Mouse (Mus musculus) midbrain, embryonic 12.5 days (tissue): Measurements from ENCODE around the gene Ccl7. TPM values are rescaled to one million over a fixed set of nuclear protein-coding genes. Genes with fewer than 3 reads are reported as not detected.

ENCODE experiments used
- ATAC-seq: fragments of 200-750 bp; cut with Nextera tagmentation; 2 replicates; pipeline ENCODE4 v1.8.0; 2017; ENCODE audit warnings: low read depth, moderate TSS enrichment, moderate library complexity; ENCODE audit not compliant: low FRiP score
- H3K27ac ChIP-seq: fragments of 300-500 bp; sonication (generic); replicated peaks from 2 replicates; pipeline ENCODE4 v1.5.1; 2016; ENCODE audit warnings: mild to moderate bottlenecking
- H3K27me3 ChIP-seq: fragments of 300-500 bp; sonication (generic); 2 replicates; pipeline ENCODE4 v1.6.1; 2016; ENCODE audit warnings: mild to moderate bottlenecking
- H3K36me3 ChIP-seq: fragments of 300-500 bp; sonication (generic); 2 replicates; pipeline ENCODE4 v1.6.1; 2016
- H3K4me1 ChIP-seq: fragments of 300-500 bp; sonication (generic); 2 replicates; pipeline ENCODE4 v1.6.1; 2016
- H3K4me2 ChIP-seq: fragments of 300-500 bp; sonication (generic); replicated peaks from 2 replicates; pipeline ENCODE4 v1.6.1; 2016; ENCODE audit warnings: mild to moderate bottlenecking, moderate library complexity
- H3K4me3 ChIP-seq: fragments of 300-500 bp; sonication (generic); 2 replicates; pipeline ENCODE4 v1.5.1; 2016; ENCODE audit warnings: mild to moderate bottlenecking
- H3K9ac ChIP-seq: fragments of 300-500 bp; sonication (generic); replicated peaks from 2 replicates; pipeline ENCODE4 v1.6.1; 2016; ENCODE audit warnings: mild to moderate bottlenecking, moderate library complexity
- H3K9me3 ChIP-seq: fragments of 300-500 bp; sonication (generic); 2 replicates; pipeline ENCODE4 v1.6.1; 2016; ENCODE audit warnings: mild to moderate bottlenecking
- WGBS: fragments of 180-500 bp; shearing (Covaris S2); methylation state at CpG from one replicate; pipeline ENCODE4 v1.1.7; 2016; 5-methylcytosine and 5-hydroxymethylcytosine counted together
- polyA plus RNA-seq: library from polyadenylated mRNA; unstranded; fragments of >200 nt; fragmentation: Nextera tagmentation; extraction: Ambion mirVana; gene quantifications from 2 replicates; pipeline ENCODE4 v1.2.1, GENCODE M21; 2016

Gene Ccl7
- polyA plus RNA-seq, 1 experiment from 2014 or later: 1.8 TPM

DNA sequence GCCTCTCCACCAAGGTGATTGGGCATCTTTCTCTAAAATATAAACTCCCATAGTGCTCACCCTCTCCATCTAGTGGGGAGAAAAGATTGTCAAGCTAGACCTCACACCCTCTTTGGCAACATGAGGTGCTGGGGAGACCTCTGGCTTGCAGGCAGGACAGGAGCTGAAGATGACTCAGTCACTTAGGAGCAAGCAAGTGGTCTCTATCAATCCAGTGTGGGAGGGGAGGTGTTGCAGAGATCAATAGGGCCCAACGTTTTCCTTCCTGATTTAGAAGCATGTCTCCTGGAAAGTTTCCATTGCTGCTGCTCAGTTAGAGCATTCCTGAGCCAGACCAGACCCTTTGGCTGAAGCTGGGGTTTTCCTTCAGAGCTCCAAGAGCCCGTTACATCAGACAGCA lies 7.0 kb upstream of the Ccl7 start, which contains the start of gene Gm17268:
TSS of gene Gm17268 (minus strand) at position 28 of the 400 bp plus-strand sequence.
- H3K27ac ChIP-seq: no peak within 1 kb of the TSS
- H3K9me3 ChIP-seq: no peaks in the 10 kb centered on the region
- H3K4me3 ChIP-seq: no peak within 1 kb of the TSS
- 59% methylated on average over 2 of the region's 2 CpGs for WGBS
- H3K9ac ChIP-seq: no peak within 1 kb of the TSS
- H3K4me2 ChIP-seq: no peak within 1 kb of the TSS
- H3K36me3 ChIP-seq: no peaks in the 10 kb centered on the region
- ATAC-seq: no peak
- no peaks in the 10 kb centered on the region for H3K27me3 ChIP-seq
- H3K4me1 ChIP-seq: no peaks in the 10 kb centered on the region

GRCm38 (mm10) chr11:82039132-82039660 lies 6.3 kb upstream of the Ccl7 start:
- H3K9ac ChIP-seq: no peak overlapping the region
- no peaks in the 10 kb centered on the region for H3K27me3 ChIP-seq
- no peak overlapping the region for H3K27ac ChIP-seq
- H3K4me1 ChIP-seq: no peaks in the 10 kb centered on the region
- no peaks in the 10 kb centered on the region for H3K9me3 ChIP-seq
- 77% methylated on average over 3 of the region's 3 CpGs for WGBS
- no peaks in the 10 kb centered on the region for H3K36me3 ChIP-seq
- H3K4me2 ChIP-seq: no peak overlapping the region
- no peak for ATAC-seq
- no peak overlapping the region for H3K4me3 ChIP-seq

GRCm38 (mm10) chr11:82041671-82042080 lies 3.8 kb upstream of the Ccl7 start:
- no peaks in the 10 kb centered on the region for H3K27me3 ChIP-seq
- no peaks in the 10 kb centered on the region for H3K36me3 ChIP-seq
- H3K9me3 ChIP-seq: no peaks in the 10 kb centered on the region
- H3K4me3 ChIP-seq: no peak overlapping the region
- no peak overlapping the region for H3K9ac ChIP-seq
- H3K4me1 ChIP-seq: no peaks in the 10 kb centered on the region
- no peak overlapping the region for H3K27ac ChIP-seq
- H3K4me2 ChIP-seq: no peak overlapping the region
- ATAC-seq: no peak
- 97% methylated on average over 4 of the region's 4 CpGs for WGBS

- H3K36me3 ChIP-seq: no peaks in the 10 kb centered on the region
- H3K9ac ChIP-seq: no peak overlapping the region
- H3K27me3 ChIP-seq: no peaks in the 10 kb centered on the region
- H3K9me3 ChIP-seq: no peaks in the 10 kb centered on the region
- H3K4me2 ChIP-seq: no peak overlapping the region
- no peak overlapping the region for H3K4me3 ChIP-seq
- no peaks in the 10 kb centered on the region for H3K4me1 ChIP-seq
- no peak overlapping the region for H3K27ac ChIP-seq
- 50% methylated on average over 6 of the region's 6 CpGs for WGBS
- no peak for ATAC-seq
Observed at GRCm38 (mm10) chr11:82047746-82048415, 2.4 kb downstream of the Ccl7 start.

- Histone ChIP-seq H3K27ac (no peak overlapping the region), H3K9ac (no peak overlapping the region)
- WGBS: 89% methylated on average over 7 of the region's 7 CpGs
Observed at GRCm38 (mm10) chr11:82053849-82054248, 8.3 kb downstream of the Ccl7 start.

GRCm38 (mm10) chr11:82057646-82058045 lies 12.1 kb downstream of the Ccl7 start, which contains the start of gene Ccl11:
Gene Ccl11, plus strand, starts transcription at chr11:82057823.
- Histone ChIP-seq H3K4me3 (no peak within 1 kb of the TSS), H3K9ac (no peak within 1 kb of the TSS), H3K4me2 (no peak within 1 kb of the TSS), H3K27me3 (no peaks in the 10 kb centered on the region), H3K9me3 (no peaks in the 10 kb centered on the region), H3K4me1 (no peaks in the 10 kb centered on the region), H3K27ac (no peak within 1 kb of the TSS), H3K36me3 (no peaks in the 10 kb centered on the region)
- no peak for ATAC-seq
- WGBS: 87% methylated on average over 6 of the region's 6 CpGs

More at GRCm38 (mm10) chr11:82053849-82054248, 8.3 kb downstream of the Ccl7 start:
- no peaks in the 10 kb centered on the region for H3K4me1 ChIP-seq
- no peaks in the 10 kb centered on the region for H3K27me3 ChIP-seq
- H3K4me3 ChIP-seq: no peak overlapping the region
- H3K36me3 ChIP-seq: no peaks in the 10 kb centered on the region
- no peak for ATAC-seq
- H3K4me2 ChIP-seq: no peak overlapping the region
- no peaks in the 10 kb centered on the region for H3K9me3 ChIP-seq

DNA sequence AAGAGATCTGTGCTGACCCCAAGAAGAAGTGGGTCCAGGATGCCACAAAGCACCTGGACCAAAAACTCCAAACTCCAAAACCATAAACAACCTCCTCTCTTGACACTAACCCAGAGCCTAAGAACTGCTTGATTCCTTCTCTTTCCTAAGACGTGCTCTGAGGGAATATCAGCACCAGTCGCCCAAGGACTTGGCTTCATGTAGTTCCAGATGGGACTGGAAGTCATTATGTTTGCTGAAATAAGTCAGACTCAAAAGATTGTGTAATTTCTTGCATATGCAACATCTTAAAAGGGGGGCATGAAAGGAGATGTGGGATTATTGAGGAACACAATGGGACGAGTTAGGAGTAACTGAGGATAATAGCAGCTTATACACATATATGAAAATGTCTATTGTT lies 16.7 kb downstream of the Ccl7 start:
- Histone ChIP-seq H3K27me3 (no peaks in the 10 kb centered on the region), H3K4me3 (no peak overlapping the region), H3K4me2 (no peak overlapping the region), H3K36me3 (no peaks in the 10 kb centered on the region), H3K9ac (no peak overlapping the region), H3K9me3 (no peaks in the 10 kb centered on the region), H3K27ac (no peak overlapping the region), H3K4me1 (no peaks in the 10 kb centered on the region)
- WGBS: 80% methylated on average over 3 of the region's 3 CpGs
- ATAC-seq: no peak

- H3K4me3 ChIP-seq: no peak overlapping the region
- no peaks in the 10 kb centered on the region for H3K27me3 ChIP-seq
- H3K9ac ChIP-seq: no peak overlapping the region
- 74% methylated on average over 2 of the region's 2 CpGs for whole genome bisulfite sequencing
- no peak overlapping the region for H3K4me2 ChIP-seq
- no peak for ATAC-seq
- H3K27ac ChIP-seq: no peak overlapping the region
- no peaks in the 10 kb centered on the region for H3K36me3 ChIP-seq
- H3K4me1 ChIP-seq: no peaks in the 10 kb centered on the region
- H3K9me3 ChIP-seq: no peaks in the 10 kb centered on the region
Observed at GRCm38 (mm10) chr11:82063454-82063853, 17.9 kb downstream of the Ccl7 start.

DNA sequence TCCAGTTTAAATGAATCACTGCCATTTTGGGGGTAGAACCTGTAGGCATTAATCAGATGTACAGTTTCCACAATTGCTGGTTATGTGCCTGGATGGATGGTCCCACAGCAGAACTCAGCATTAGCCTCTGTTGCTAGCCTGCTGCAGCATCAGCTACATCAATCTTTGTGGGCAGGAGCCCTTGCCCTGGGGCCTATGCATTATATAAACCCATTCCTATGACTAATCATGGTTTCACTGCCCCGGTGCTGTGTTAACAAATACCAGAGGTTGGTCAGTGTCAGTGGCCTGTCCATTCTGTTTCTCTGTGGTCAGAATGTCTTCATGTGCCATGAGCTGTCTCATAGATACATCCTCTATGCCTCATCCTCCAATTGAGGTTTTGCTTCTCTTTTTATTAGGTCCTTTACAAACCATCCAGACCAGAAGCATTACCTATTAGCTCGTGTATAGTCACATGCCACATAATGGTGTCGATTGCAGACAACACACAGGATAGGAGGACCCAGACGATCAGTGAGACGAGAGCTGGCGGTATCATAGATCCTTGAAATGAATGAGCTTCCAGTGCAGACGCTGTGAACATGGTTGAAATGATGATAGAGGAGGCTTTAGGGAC lies 21.6 kb downstream of the Ccl7 start:
- H3K4me1 ChIP-seq: no peaks in the 10 kb centered on the region
- no peak overlapping the region for H3K9ac ChIP-seq
- no peak for ATAC-seq
- 86% methylated on average over 7 of the region's 7 CpGs for WGBS
- no peak overlapping the region for H3K4me2 ChIP-seq
- no peak overlapping the region for H3K27ac ChIP-seq
- H3K9me3 ChIP-seq: no peaks in the 10 kb centered on the region
- H3K27me3 ChIP-seq: no peaks in the 10 kb centered on the region
- no peak overlapping the region for H3K4me3 ChIP-seq
- H3K36me3 ChIP-seq: no peaks in the 10 kb centered on the region

DNA sequence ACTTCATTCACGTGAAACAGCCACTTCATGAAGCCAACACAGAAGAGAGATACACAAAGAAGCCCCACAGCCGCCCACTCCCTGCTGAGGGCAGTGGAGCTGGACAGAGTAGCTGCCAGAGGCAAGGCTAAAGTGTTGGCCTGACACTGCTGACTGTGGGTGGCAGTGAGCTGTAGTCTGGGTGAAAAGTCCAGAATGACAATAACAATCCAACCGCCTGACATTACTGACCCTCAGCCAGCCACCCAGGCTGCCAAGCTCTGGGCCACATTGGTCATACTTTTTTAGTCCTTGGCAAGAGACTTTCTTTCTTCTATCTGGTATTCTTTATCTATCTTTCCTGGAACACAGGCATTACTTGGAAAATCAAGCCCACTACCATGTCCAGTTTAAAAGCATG lies 25.6 kb downstream of the Ccl7 start:
- Histone ChIP-seq H3K36me3 (no peaks in the 10 kb centered on the region), H3K4me3 (no peak overlapping the region), H3K27me3 (no peaks in the 10 kb centered on the region), H3K27ac (no peak overlapping the region), H3K9me3 (no peaks in the 10 kb centered on the region), H3K9ac (no peak overlapping the region), H3K4me1 (no peaks in the 10 kb centered on the region), H3K4me2 (no peak overlapping the region)
- WGBS: 66% methylated on average over 3 of the region's 3 CpGs
- ATAC-seq: no peak

DNA sequence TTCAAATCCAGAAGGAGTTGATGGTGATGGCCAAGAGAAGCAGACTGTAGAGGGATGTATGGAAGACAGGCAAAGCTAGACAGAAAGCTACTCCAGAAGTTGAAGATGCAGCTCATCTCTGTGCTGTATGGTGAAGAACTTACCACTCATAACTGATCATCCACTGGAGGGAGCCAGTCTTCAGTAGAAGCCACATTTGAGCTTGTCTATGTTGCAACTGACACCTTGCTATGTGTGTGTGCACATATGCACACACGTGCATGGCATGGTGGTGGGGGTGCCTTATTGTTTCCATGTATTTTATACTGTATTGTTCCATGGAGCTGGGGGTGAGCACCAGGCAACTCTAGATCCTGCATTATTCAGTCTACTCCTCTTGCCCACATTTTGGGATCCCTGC lies 26.9 kb downstream of the Ccl7 start:
- 93% methylated on average over 1 of the region's 1 CpGs for WGBS
- H3K27me3 ChIP-seq: no peaks in the 10 kb centered on the region
- ATAC-seq: no peak

GRCm38 (mm10) chr11:82072984-82073383 lies 27.5 kb downstream of the Ccl7 start:
- Histone ChIP-seq H3K27ac (no peak overlapping the region), H3K36me3 (no peaks in the 10 kb centered on the region), H3K27me3 (no peaks in the 10 kb centered on the region), H3K9me3 (no peaks in the 10 kb centered on the region), H3K4me2 (no peak overlapping the region), H3K4me1 (no peaks in the 10 kb centered on the region), H3K4me3 (no peak overlapping the region), H3K9ac (no peak overlapping the region)
- WGBS: 80% methylated on average over 3 of the region's 3 CpGs
- ATAC-seq: no peak

More for the DNA sequence above, 26.9 kb downstream of the Ccl7 start:
- Histone ChIP-seq H3K4me1 (no peaks in the 10 kb centered on the region), H3K9ac (no peak overlapping the region), H3K27ac (no peak overlapping the region), H3K4me3 (no peak overlapping the region), H3K9me3 (no peaks in the 10 kb centered on the region), H3K36me3 (no peaks in the 10 kb centered on the region), H3K4me2 (no peak overlapping the region)
